Mouse (Mus musculus) embryonic facial prominence, embryonic 14.5 days (tissue): ENCODE data around the gene Jade2. TPM values are rescaled to one million over a fixed set of nuclear protein-coding genes. Genes with fewer than 3 reads are reported as not detected.

ENCODE experiments used
- ATAC-seq: fragments of 200-750 bp; cut with Nextera tagmentation; 2 replicates; pipeline ENCODE4 v1.8.0; 2017; ENCODE audit warnings: low read depth, moderate number of reproducible peaks, moderate TSS enrichment
- DNase-seq: peaks from one replicate; pipeline ENCODE4 v3.0.0-alpha.2; 2015; ENCODE audit warnings: low spot score
- H3K27ac ChIP-seq: fragments of 300-500 bp; sonication (generic); replicated peaks from 2 replicates; pipeline ENCODE4 v1.5.1; 2014; ENCODE audit warnings: low read depth, mild to moderate bottlenecking, low read length, moderate library complexity
- H3K27me3 ChIP-seq: fragments of 300-500 bp; sonication (generic); replicated peaks from 2 replicates; pipeline ENCODE4 v1.6.1; 2014; ENCODE audit warnings: low read length; ENCODE audit not compliant: control insufficient read depth, insufficient read depth
- H3K36me3 ChIP-seq: fragments of 300-500 bp; sonication (generic); 2 replicates; pipeline ENCODE4 v1.6.1; 2014; ENCODE audit warnings: low read length, mixed read lengths; ENCODE audit not compliant: control insufficient read depth, insufficient read depth
- H3K4me1 ChIP-seq: fragments of 300-500 bp; sonication (generic); 2 replicates; pipeline ENCODE4 v1.6.1; 2014; ENCODE audit warnings: antibody characterized with exemption, low read length; ENCODE audit not compliant: control insufficient read depth, insufficient read depth
- H3K4me2 ChIP-seq: fragments of 300-500 bp; sonication (generic); 2 replicates; pipeline ENCODE4 v1.6.1; 2014; ENCODE audit warnings: low read depth, mild to moderate bottlenecking, low read length, moderate library complexity, mixed read lengths
- H3K4me3 ChIP-seq: fragments of 300-500 bp; sonication (generic); 2 replicates; pipeline ENCODE4 v1.5.1; 2014; ENCODE audit warnings: low read depth, mild to moderate bottlenecking, low read length
- H3K9ac ChIP-seq: fragments of 300-500 bp; sonication (generic); 2 replicates; pipeline ENCODE4 v1.6.1; 2014; ENCODE audit warnings: low read depth, mild to moderate bottlenecking, low read length, moderate library complexity, mixed read lengths
- H3K9me3 ChIP-seq: fragments of 300-500 bp; sonication (generic); 2 replicates; pipeline ENCODE4 v1.6.1; 2016; ENCODE audit warnings: low read length; ENCODE audit not compliant: control insufficient read depth
- WGBS: fragments of 180-500 bp; shearing (Covaris S2); extraction: QIAGEN DNeasy Blood & Tissue Kit; methylation state at CpG from one replicate; pipeline ENCODE4 v1.1.7; 2014; 5-methylcytosine and 5-hydroxymethylcytosine counted together
- polyA plus RNA-seq: library from polyadenylated mRNA; unstranded; fragments of >200 nt; fragmentation: Nextera tagmentation; extraction: Ambion mirVana; gene quantifications from 2 replicates; pipeline ENCODE4 v1.2.1, GENCODE M21; 2014

Jade2 gene
- polyA plus RNA-seq, 1 experiment from 2014 or later, result 1.1 TPM

GRCm38 (mm10) chr11:51768296-51768695, 89.2 kb downstream of the Jade2 start:
- no peak overlapping the region for H3K9ac ChIP-seq

GRCm38 (mm10) chr11:51767579-51768220, 89.8 kb downstream of the Jade2 start:
- Histone ChIP-seq H3K27me3 (no peaks in the 10 kb centered on the region), H3K36me3 (no peaks in the 10 kb centered on the region), H3K4me1 (peaks cover 13% of the 10 kb centered on the region), H3K27ac (no peak overlapping the region), H3K4me3 (no peak overlapping the region), H3K4me2 (no peak overlapping the region), H3K9ac (no peak overlapping the region), H3K9me3 (no peaks in the 10 kb centered on the region)
- DNase-seq (no peak), ATAC-seq (no peak)
- 72% methylated on average over 8 of the region's 8 CpGs for WGBS

More at GRCm38 (mm10) chr11:51768296-51768695, 89.2 kb downstream of the Jade2 start:
- Histone ChIP-seq H3K4me3 (no peak overlapping the region), H3K4me1 (peaks cover 7% of the 10 kb centered on the region), H3K4me2 (no peak overlapping the region), H3K9me3 (no peaks in the 10 kb centered on the region), H3K36me3 (no peaks in the 10 kb centered on the region), H3K27me3 (no peaks in the 10 kb centered on the region), H3K27ac (no peak overlapping the region)
- DNase-seq (no peak), ATAC-seq (no peak)
- WGBS, result 86% methylated on average over 5 of the region's 5 CpGs

- H3K9me3 ChIP-seq, result no peaks in the 10 kb centered on the region
- H3K4me2 ChIP-seq, result peak overlapping the region; percentile 89
- H3K4me3 ChIP-seq, result peak overlapping the region; percentile 88
- no peak overlapping the region for H3K27ac ChIP-seq
- H3K27me3 ChIP-seq, result no peaks in the 10 kb centered on the region; the same call in 1 of the 2 replicates
- peak overlapping the region; percentile 86; the same call in 1 of the 2 replicates for H3K9ac ChIP-seq
- DNase-seq (no peak), ATAC-seq (no peak)
- no peaks in the 10 kb centered on the region for H3K36me3 ChIP-seq
- WGBS, result 82% methylated on average over 4 of the region's 4 CpGs
- H3K4me1 ChIP-seq, result peaks cover 13% of the 10 kb centered on the region
Measured at GRCm38 (mm10) chr11:51764816-51765215, 92.6 kb downstream of the Jade2 start.

GRCm38 (mm10) chr11:51763955-51764354, 93.5 kb downstream of the Jade2 start:
- Histone ChIP-seq H3K4me1 (peaks cover 13% of the 10 kb centered on the region), H3K9ac (peak overlapping the region; percentile 86), H3K36me3 (no peaks in the 10 kb centered on the region)

More at GRCm38 (mm10) chr11:51763955-51764354, 93.5 kb downstream of the Jade2 start:
- Histone ChIP-seq H3K4me2 (peak overlapping the region; percentile 89), H3K27ac (no peak overlapping the region), H3K9me3 (no peaks in the 10 kb centered on the region), H3K4me3 (peak overlapping the region; percentile 88), H3K27me3 (no peaks in the 10 kb centered on the region; the same call in 1 of the 2 replicates)
- WGBS, result 5% methylated on average over 13 of the region's 13 CpGs
- no peak for ATAC-seq
- no peak for DNase-seq

Other genes starting within 250 kb of the Jade2 start
- 158 and 162 TPM in 2 replicates for gene Nhp2, start 237.9 kb downstream of the Jade2 start, polyA plus RNA-seq
- gene Rmnd5b, start 221.8 kb downstream of the Jade2 start, polyA plus RNA-seq, result 44.2 and 50.4 TPM in 2 replicates
- 32.1 and 37.8 TPM in 2 replicates for gene N4bp3, start 206.8 kb downstream of the Jade2 start, polyA plus RNA-seq
- 2.8 and 3.3 TPM in 2 replicates for gene D930048N14Rik, start 206.7 kb downstream of the Jade2 start, polyA plus RNA-seq
- 77.5 and 82.9 TPM in 2 replicates for gene 0610009B22Rik, start 168.8 kb downstream of the Jade2 start, polyA plus RNA-seq
- 17.1 and 17.7 TPM in 2 replicates for gene Sec24a, start 94.0 kb downstream of the Jade2 start, polyA plus RNA-seq
- gene Sar1b, start 94.0 kb downstream of the Jade2 start, polyA plus RNA-seq, result 112 and 113 TPM in 2 replicates
- gene Cdkn2aipnl, start 110.0 kb upstream of the Jade2 start, polyA plus RNA-seq, result 80.1 and 90.8 TPM in 2 replicates
- 160 and 165 TPM in 2 replicates for gene Ube2b, start 143.1 kb upstream of the Jade2 start, polyA plus RNA-seq
- 10.0 and 10.2 TPM in 2 replicates for gene Cdkl3, start 146.6 kb upstream of the Jade2 start, polyA plus RNA-seq
- gene Ppp2ca, start 241.0 kb upstream of the Jade2 start, polyA plus RNA-seq, result 91.2 and 95.4 TPM in 2 replicates